Mouse (Mus musculus) heart, embryonic 12.5 days (tissue): ENCODE measurements at regions not wholly inside any gene's neighbourhood (a gene's known extent, or its start where the extent isn't known, plus 50 kb on each side); places are given as distances from the start of the nearest gene placed in this dataset.

Experiments
- ATAC-seq: fragments of 200-750 bp; cut with Nextera tagmentation; 2 replicates; pipeline ENCODE4 v1.8.0; 2017; ENCODE audit warnings: moderate TSS enrichment, moderate library complexity; ENCODE audit not compliant: insufficient number of reproducible peaks, low FRiP score
- H3K27ac ChIP-seq: fragments of 300-500 bp; sonication (generic); 2 replicates; pipeline ENCODE4 v1.5.1; 2016; ENCODE audit warnings: mild to moderate bottlenecking, moderate library complexity; ENCODE audit not compliant: poor library complexity, severe bottlenecking
- H3K27me3 ChIP-seq: fragments of 300-500 bp; sonication (generic); replicated peaks from 2 replicates; pipeline ENCODE4 v1.6.1; 2016; ENCODE audit warnings: mild to moderate bottlenecking, moderate library complexity
- H3K36me3 ChIP-seq: fragments of 300-500 bp; sonication (generic); 2 replicates; pipeline ENCODE4 v1.6.1; 2016; ENCODE audit warnings: mild to moderate bottlenecking, moderate library complexity
- H3K4me1 ChIP-seq: fragments of 300-500 bp; sonication (generic); replicated peaks from 2 replicates; pipeline ENCODE4 v1.6.1; 2016; ENCODE audit warnings: mild to moderate bottlenecking
- H3K4me2 ChIP-seq: fragments of 300-500 bp; sonication (generic); 2 replicates; pipeline ENCODE4 v1.6.1; 2016; ENCODE audit warnings: mild to moderate bottlenecking, moderate library complexity
- H3K4me3 ChIP-seq: fragments of 300-500 bp; sonication (generic); 2 replicates; pipeline ENCODE4 v1.5.1; 2016; ENCODE audit warnings: mild to moderate bottlenecking
- H3K9ac ChIP-seq: fragments of 300-500 bp; sonication (generic); 2 replicates; pipeline ENCODE4 v1.6.1; 2016; ENCODE audit warnings: mild to moderate bottlenecking, moderate library complexity
- H3K9me3 ChIP-seq: fragments of 300-500 bp; sonication (generic); replicated peaks from 2 replicates; pipeline ENCODE4 v1.6.1; 2016; ENCODE audit warnings: mild to moderate bottlenecking, moderate library complexity
- WGBS: fragments of 180-500 bp; shearing (Covaris S2); methylation state at CpG from one replicate; pipeline ENCODE4 v1.1.7; 2016; 5-methylcytosine and 5-hydroxymethylcytosine counted together

GRCm38 (mm10) chr13:48717036-48717435, 54.2 kb downstream of the Barx1 start:
- Histone ChIP-seq H3K9ac (no peak overlapping the region), H3K4me3 (no peak overlapping the region), H3K27me3 (0 out of 2 replicates have a peak, but pooled peaks cover 8% of the 10 kb centered on the region), H3K4me2 (no peak overlapping the region), H3K4me1 (no peaks in the 10 kb centered on the region), H3K27ac (no peak overlapping the region), H3K36me3 (no peaks in the 10 kb centered on the region), H3K9me3 (peaks cover 4% of the 10 kb centered on the region; the same call in 1 of the 2 replicates)
- no peak for ATAC-seq
- whole genome bisulfite sequencing, result 56% methylated on average over 16 of the region's 16 CpGs

- Histone ChIP-seq H3K4me2 (no peak overlapping the region), H3K27me3 (0 out of 2 replicates have a peak, but pooled peaks cover 6% of the 10 kb centered on the region), H3K9ac (no peak overlapping the region), H3K9me3 (peaks cover 4% of the 10 kb centered on the region; the same call in 1 of the 2 replicates), H3K36me3 (no peaks in the 10 kb centered on the region), H3K27ac (no peak overlapping the region), H3K4me1 (no peaks in the 10 kb centered on the region), H3K4me3 (no peak overlapping the region)
- ATAC-seq, result no peak
- 76% methylated on average over 10 of the region's 10 CpGs for WGBS
Measured at GRCm38 (mm10) chr13:48717451-48717850, 54.7 kb downstream of the Barx1 start.

GRCm38 (mm10) chr13:48723676-48724075, 60.9 kb downstream of the Barx1 start:
- WGBS, result 22% methylated on average over 8 of the region's 8 CpGs
- Histone ChIP-seq H3K4me3 (no peak overlapping the region), H3K36me3 (no peaks in the 10 kb centered on the region), H3K4me2 (no peak overlapping the region), H3K27me3 (peaks cover 24% of the 10 kb centered on the region), H3K4me1 (no peaks in the 10 kb centered on the region), H3K9me3 (peaks cover 4% of the 10 kb centered on the region; the same call in 1 of the 2 replicates), H3K27ac (no peak overlapping the region), H3K9ac (no peak overlapping the region)
- no peak for ATAC-seq

DNA sequence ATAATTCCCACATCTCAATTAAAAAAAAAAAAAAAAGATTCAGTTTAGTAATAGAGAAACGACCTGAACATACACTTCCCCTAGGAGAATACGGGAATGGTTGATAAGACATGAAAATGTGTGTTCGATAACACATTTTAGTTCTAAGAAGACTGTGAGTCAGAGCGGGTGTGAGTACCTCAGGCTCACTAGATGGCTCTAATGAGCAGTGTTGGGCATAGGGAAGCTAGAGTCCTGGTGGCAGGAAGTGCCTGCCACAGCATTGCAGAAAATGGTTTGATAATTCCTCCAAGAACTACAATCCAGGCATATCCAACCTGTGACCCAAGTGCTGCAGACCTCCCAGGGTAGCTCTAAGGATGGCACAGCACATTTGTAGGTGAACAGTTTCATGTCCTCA, 63.6 kb downstream of the Barx1 start:
- H3K4me1 ChIP-seq, result peaks cover 13% of the 10 kb centered on the region
- 33% methylated on average over 4 of the region's 4 CpGs for WGBS
- no peak overlapping the region for H3K27ac ChIP-seq
- H3K9ac ChIP-seq, result no peak overlapping the region
- no peak overlapping the region for H3K4me2 ChIP-seq
- no peak for ATAC-seq
- H3K27me3 ChIP-seq, result peaks cover 51% of the 10 kb centered on the region
- no peak overlapping the region for H3K4me3 ChIP-seq
- no peaks in the 10 kb centered on the region for H3K36me3 ChIP-seq
- no peaks in the 10 kb centered on the region for H3K9me3 ChIP-seq

DNA sequence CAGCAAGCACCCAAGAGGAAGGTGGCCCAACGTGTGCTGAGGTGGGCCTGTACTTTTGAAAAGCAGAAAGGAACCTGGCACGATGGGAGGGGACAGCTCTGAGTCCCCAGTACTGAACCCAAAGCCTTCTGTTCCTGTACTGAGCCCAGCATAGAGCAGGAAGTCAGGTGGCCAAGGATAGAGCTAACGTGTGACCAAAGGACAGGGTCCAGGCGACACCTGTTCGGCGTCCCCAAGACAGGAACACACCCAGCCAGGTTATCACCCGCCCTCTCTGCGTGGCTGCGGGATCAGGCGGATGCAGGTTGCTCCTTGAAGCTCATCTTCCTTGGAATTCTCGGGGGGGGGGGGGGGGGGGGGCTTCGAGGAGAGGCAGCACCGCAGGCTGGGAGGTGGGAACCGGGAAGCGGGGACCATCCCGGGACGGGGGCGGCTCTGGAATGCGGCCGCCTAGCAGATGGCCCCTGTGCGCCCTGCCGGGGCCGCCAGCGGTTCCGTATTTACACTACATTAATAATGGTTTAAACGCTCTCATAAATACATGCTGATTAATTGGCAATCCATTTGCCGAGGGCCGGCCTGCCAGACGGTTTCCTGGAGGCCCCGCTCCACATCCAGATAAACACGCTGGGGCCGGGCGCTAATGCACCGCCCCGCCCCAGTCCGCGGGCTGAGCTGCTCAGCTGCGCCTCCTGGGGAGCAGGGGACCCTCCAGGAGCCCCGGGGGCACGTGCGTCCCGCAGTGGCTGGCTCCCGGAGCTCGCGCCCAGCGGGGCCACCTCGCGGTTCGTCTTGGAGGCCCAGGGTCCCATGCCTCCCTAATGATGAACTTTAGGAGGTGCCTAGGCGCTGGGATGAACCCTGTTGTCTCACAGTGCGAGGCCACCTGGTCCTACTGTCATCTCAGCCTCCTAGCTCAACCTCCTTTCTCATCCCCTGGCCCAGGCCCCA, 68.5 kb downstream of the Barx1 start:
- peak; percentile 43; the same call in 1 of the 2 replicates for ATAC-seq
- Histone ChIP-seq H3K4me3 (peak overlapping the region; percentile 45), H3K4me2 (peak overlapping the region; percentile 79), H3K27me3 (peaks cover 87% of the 10 kb centered on the region), H3K9me3 (no peaks in the 10 kb centered on the region), H3K27ac (no peak overlapping the region), H3K4me1 (peaks cover 26% of the 10 kb centered on the region), H3K36me3 (no peaks in the 10 kb centered on the region), H3K9ac (peak overlapping the region; percentile 46; the same call in 1 of the 2 replicates)
- WGBS, result 2% methylated on average over 51 of the region's 51 CpGs

DNA sequence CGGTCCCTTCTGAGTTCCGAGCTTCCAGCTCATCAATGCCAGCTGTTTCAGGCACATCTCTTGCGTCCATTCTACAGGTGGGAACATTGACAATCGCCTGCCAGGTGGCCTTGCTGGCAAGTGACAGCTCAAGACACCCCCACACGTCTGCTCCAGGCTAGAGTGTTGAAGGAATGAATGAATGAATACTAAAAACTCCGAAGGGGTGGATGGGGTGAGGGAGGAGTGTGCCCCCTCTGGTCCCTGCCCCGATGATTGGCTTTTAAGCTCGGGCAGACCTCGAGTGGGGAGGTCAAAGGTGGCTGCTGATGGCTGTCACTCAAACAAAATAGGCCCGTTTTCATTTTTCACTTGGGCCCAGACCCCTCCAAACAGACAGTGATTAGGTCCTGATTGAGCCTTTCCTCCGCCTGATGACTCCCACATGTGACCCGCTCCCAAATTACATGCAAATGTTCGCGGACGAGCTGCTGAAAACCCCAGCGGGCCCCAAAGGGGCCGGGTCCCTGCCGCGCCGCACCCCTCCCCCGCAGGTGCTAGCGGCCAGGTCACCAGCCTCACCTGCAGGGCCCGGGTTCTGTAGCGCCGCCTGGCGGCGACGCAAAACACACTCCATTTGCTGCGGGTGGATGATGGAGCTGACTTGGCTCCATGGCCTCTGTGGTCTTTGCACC, 69.5 kb downstream of the Barx1 start:
- H3K36me3 ChIP-seq, result no peaks in the 10 kb centered on the region
- 2% methylated on average over 29 of the region's 29 CpGs for WGBS
- peak overlapping the region; percentile 7; the same call in 1 of the 2 replicates for H3K4me3 ChIP-seq
- H3K27me3 ChIP-seq, result peaks cover 89% of the 10 kb centered on the region
- peak overlapping the region; percentile 79 for H3K4me2 ChIP-seq
- no peak overlapping the region for H3K27ac ChIP-seq
- H3K9ac ChIP-seq, result no peak overlapping the region
- peaks cover 26% of the 10 kb centered on the region for H3K4me1 ChIP-seq
- ATAC-seq, result no peak
- no peaks in the 10 kb centered on the region for H3K9me3 ChIP-seq

GRCm38 (mm10) chr13:48734985-48735384, 72.2 kb downstream of the Barx1 start:
- whole genome bisulfite sequencing, result 59% methylated on average over 9 of the region's 9 CpGs
- ATAC-seq, result no peak
- H3K4me3 ChIP-seq, result no peak overlapping the region
- no peak overlapping the region for H3K9ac ChIP-seq
- H3K27ac ChIP-seq, result no peak overlapping the region
- no peaks in the 10 kb centered on the region for H3K9me3 ChIP-seq
- H3K4me2 ChIP-seq, result no peak overlapping the region
- H3K27me3 ChIP-seq, result peaks cover 81% of the 10 kb centered on the region
- peaks cover 19% of the 10 kb centered on the region for H3K4me1 ChIP-seq
- H3K36me3 ChIP-seq, result no peaks in the 10 kb centered on the region

DNA sequence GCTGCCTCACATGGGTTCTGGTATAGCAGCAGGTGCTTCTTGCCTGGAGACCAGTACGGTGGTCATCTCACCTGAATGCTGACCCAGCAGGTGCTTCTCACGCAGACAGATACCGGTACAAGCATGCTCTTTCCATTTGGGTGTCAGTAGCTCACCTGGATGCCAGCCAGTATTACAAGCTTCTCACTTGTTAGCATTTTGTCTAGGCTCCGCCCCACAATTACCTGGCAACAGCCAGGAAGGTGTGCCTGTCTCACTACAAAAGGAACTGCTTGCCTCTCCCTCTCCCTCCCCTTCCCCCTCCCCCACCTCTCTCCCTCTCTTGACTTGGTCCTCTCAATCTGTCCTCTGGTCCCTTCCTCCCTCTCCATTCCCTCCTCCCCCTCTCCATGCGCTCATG, 82.8 kb downstream of the Barx1 start:
- Histone ChIP-seq H3K36me3 (no peaks in the 10 kb centered on the region), H3K4me2 (no peak overlapping the region), H3K4me3 (no peak overlapping the region), H3K9me3 (0 out of 2 replicates have a peak, but pooled peaks cover 7% of the 10 kb centered on the region), H3K9ac (no peak overlapping the region), H3K27me3 (peaks cover 28% of the 10 kb centered on the region), H3K27ac (no peak overlapping the region), H3K4me1 (no peaks in the 10 kb centered on the region)
- no peak for ATAC-seq
- WGBS, result 48% methylated on average over 5 of the region's 5 CpGs

- 0 out of 2 replicates have a peak, but pooled peaks have one; percentile 13 for ATAC-seq
- Histone ChIP-seq H3K36me3 (no peaks in the 10 kb centered on the region), H3K9me3 (0 out of 2 replicates have a peak, but pooled peaks cover 7% of the 10 kb centered on the region), H3K27ac (no peak overlapping the region), H3K4me2 (no peak overlapping the region), H3K4me1 (no peaks in the 10 kb centered on the region), H3K9ac (no peak overlapping the region), H3K4me3 (no peak overlapping the region), H3K27me3 (peaks cover 20% of the 10 kb centered on the region)
- WGBS, result 43% methylated on average over 7 of the region's 7 CpGs
Measured at GRCm38 (mm10) chr13:48746301-48746700, 83.5 kb downstream of the Barx1 start.
